Mouse (Mus musculus) lung, postnatal 4 days (tissue): ENCODE results near the gene Papolb.

Experiments
- DNase-seq, 2 experiments: peaks; one replicate each; pipeline ENCODE4 v3.0.0; 2021

Gene Papolb

GRCm38 (mm10) chr5:142529915-142530314 lies at the start of gene Papolb:
TSS of gene Papolb (minus strand) at chr5:142530076.
- DNase-seq: peak in 1 of 2 experiments; percentile 21

- DNase-seq: no peak
Measured at GRCm38 (mm10) chr5:142578192-142578591, 48.3 kb upstream of the Papolb start.

- DNase-seq: no peak
Measured at GRCm38 (mm10) chr5:142576832-142577231, 47.0 kb upstream of the Papolb start.

- DNase-seq: no peak
Measured at GRCm38 (mm10) chr5:142574323-142575057, 44.6 kb upstream of the Papolb start.

GRCm38 (mm10) chr5:142564606-142565005 lies 34.7 kb upstream of the Papolb start:
- DNase-seq: no peak

- no peak for DNase-seq
Measured at GRCm38 (mm10) chr5:142560261-142560660, 30.4 kb upstream of the Papolb start.

- DNase-seq: peak; percentile 68 to 78
Measured at GRCm38 (mm10) chr5:142557397-142558067, 27.7 kb upstream of the Papolb start.

- no peak for DNase-seq
Measured at GRCm38 (mm10) chr5:142556721-142557120, 26.8 kb upstream of the Papolb start.

- no peak for DNase-seq
Measured at GRCm38 (mm10) chr5:142555866-142556265, 26.0 kb upstream of the Papolb start.

- DNase-seq: peak; percentile 97 to 98
Measured at GRCm38 (mm10) chr5:142550706-142551652, 21.1 kb upstream of the Papolb start, which contains the start of gene Radil. TSS of gene Radil (minus strand) at chr5:142551098.

- peak; percentile 24 to 66 for DNase-seq
Measured at GRCm38 (mm10) chr5:142549961-142550705, 20.3 kb upstream of the Papolb start.

GRCm38 (mm10) chr5:142549441-142549840 lies 19.6 kb upstream of the Papolb start:
- peak; percentile 14 to 38 for DNase-seq

- no peak for DNase-seq
Measured at GRCm38 (mm10) chr5:142547066-142547465, 17.2 kb upstream of the Papolb start.

GRCm38 (mm10) chr5:142546344-142546743 lies 16.5 kb upstream of the Papolb start:
- DNase-seq: no peak

GRCm38 (mm10) chr5:142545014-142545795 lies 15.3 kb upstream of the Papolb start:
- DNase-seq: peak; percentile 26 to 50

GRCm38 (mm10) chr5:142537286-142537685 lies 7.4 kb upstream of the Papolb start:
- no peak for DNase-seq

- no peak for DNase-seq
Measured at GRCm38 (mm10) chr5:142535388-142535787, 5.5 kb upstream of the Papolb start.

GRCm38 (mm10) chr5:142524711-142525464 lies 5.0 kb downstream of the Papolb start:
- DNase-seq: peak; percentile 40 to 51

GRCm38 (mm10) chr5:142521195-142521866 lies 8.5 kb downstream of the Papolb start:
- DNase-seq: no peak

GRCm38 (mm10) chr5:142520360-142520759 lies 9.5 kb downstream of the Papolb start:
- no peak for DNase-seq
